Mouse (Mus musculus) stomach, embryonic 14.5 days (tissue): Measurements from ENCODE around the gene Tmem254c. TPM values are rescaled to one million over a fixed set of nuclear protein-coding genes. Genes with fewer than 3 reads are reported as not detected.
"Not testable (repeated sequence)": the region's sequence is repeated elsewhere in the genome, so short reads cannot be mapped to it uniquely, and the experiment has no call there.

Experiments used
- ATAC-seq: fragments of 200-750 bp; cut with Nextera tagmentation; 2 replicates; pipeline ENCODE4 v1.8.0; 2017; ENCODE audit warnings: low read depth, moderate TSS enrichment; ENCODE audit not compliant: insufficient number of reproducible peaks, insufficient read depth, low FRiP score
- H3K27ac ChIP-seq: fragments of 300-500 bp; sonication (generic); 2 replicates; pipeline ENCODE4 v1.5.1; 2014; ENCODE audit warnings: mild to moderate bottlenecking, low read length, moderate library complexity, mixed read lengths
- H3K27me3 ChIP-seq: fragments of 300-500 bp; sonication (generic); 2 replicates; pipeline ENCODE4 v1.6.1; 2014; ENCODE audit warnings: low read length, control low read depth, mixed read lengths; ENCODE audit not compliant: control insufficient read depth, insufficient read depth
- H3K36me3 ChIP-seq: fragments of 300-500 bp; sonication (generic); 2 replicates; pipeline ENCODE4 v1.6.1; 2014; ENCODE audit warnings: mild to moderate bottlenecking, control low read depth, low read length, moderate library complexity, mixed read lengths; ENCODE audit not compliant: control insufficient read depth, insufficient read depth
- H3K4me1 ChIP-seq: fragments of 300-500 bp; sonication (generic); 2 replicates; pipeline ENCODE4 v1.6.1; 2014; ENCODE audit warnings: low read length, control low read depth, mixed read lengths; ENCODE audit not compliant: control insufficient read depth, insufficient read depth
- H3K4me2 ChIP-seq: fragments of 300-500 bp; sonication (generic); replicated peaks from 2 replicates; pipeline ENCODE4 v1.6.1; 2014; ENCODE audit warnings: low read depth, low read length, control low read depth
- H3K4me3 ChIP-seq: fragments of 300-500 bp; sonication (generic); 2 replicates; pipeline ENCODE4 v1.5.1; 2014; ENCODE audit warnings: low read depth, low read length, control low read depth
- H3K9ac ChIP-seq: fragments of 300-500 bp; sonication (generic); replicated peaks from 2 replicates; pipeline ENCODE4 v1.6.1; 2014; ENCODE audit warnings: low read depth, mild to moderate bottlenecking, control low read depth, low read length, moderate library complexity, mixed read lengths
- H3K9me3 ChIP-seq: fragments of 300-500 bp; sonication (generic); 2 replicates; pipeline ENCODE4 v1.6.1; 2016; ENCODE audit warnings: low read depth, low read length, control low read depth; ENCODE audit not compliant: control insufficient read depth
- WGBS: fragments of 180-500 bp; shearing (Covaris S2); extraction: QIAGEN DNeasy Blood & Tissue Kit; methylation state at CpG from one replicate; pipeline ENCODE4 v1.1.7; 2014; 5-methylcytosine and 5-hydroxymethylcytosine counted together
- polyA plus RNA-seq: library from polyadenylated mRNA; unstranded; fragments of >200 nt; fragmentation: Nextera tagmentation; extraction: Ambion mirVana; gene quantifications from 2 replicates; pipeline ENCODE4 v1.2.1, GENCODE M21; 2014

The Tmem254c gene
- polyA plus RNA-seq, 1 experiment from 2014 or later, result 70.5 TPM

GRCm38 (mm10) chr14:26048767-26049166 is 18.4 kb downstream of the Tmem254c start:
- not testable (repeated sequence) for H3K4me3 ChIP-seq, H3K9ac ChIP-seq, ATAC-seq, H3K27me3 ChIP-seq, H3K9me3 ChIP-seq, H3K27ac ChIP-seq, H3K4me2 ChIP-seq, H3K36me3 ChIP-seq, H3K4me1 ChIP-seq
- no CpG with 5 or more reads among the region's 9 CpGs for WGBS

GRCm38 (mm10) chr14:26047026-26047425 is 20.1 kb downstream of the Tmem254c start:
- not testable (repeated sequence) for H3K4me2 ChIP-seq, ATAC-seq, H3K36me3 ChIP-seq, H3K9me3 ChIP-seq, H3K9ac ChIP-seq, H3K4me3 ChIP-seq, H3K27ac ChIP-seq, H3K4me1 ChIP-seq, H3K27me3 ChIP-seq
- WGBS, result no CpG with 5 or more reads among the region's 8 CpGs

- no CpG with 5 or more reads among the region's 5 CpGs for WGBS
- H3K9ac ChIP-seq, H3K4me3 ChIP-seq, H3K27me3 ChIP-seq, H3K9me3 ChIP-seq, H3K4me2 ChIP-seq, ATAC-seq, H3K27ac ChIP-seq, H3K4me1 ChIP-seq, H3K36me3 ChIP-seq: not testable (repeated sequence)
Measured at GRCm38 (mm10) chr14:26045007-26045406, 22.1 kb downstream of the Tmem254c start.

- H3K27ac ChIP-seq, H3K27me3 ChIP-seq, H3K4me2 ChIP-seq, H3K4me1 ChIP-seq, ATAC-seq, H3K36me3 ChIP-seq, H3K9ac ChIP-seq, H3K9me3 ChIP-seq, H3K4me3 ChIP-seq: not testable (repeated sequence)
- no CpG with 5 or more reads among the region's 26 CpGs for WGBS
Measured at GRCm38 (mm10) chr14:26042611-26043010, 24.5 kb downstream of the Tmem254c start, which contains the start of gene Gm9780. Gene Gm9780, minus strand, starts transcription at chr14:26042711.

- H3K36me3 ChIP-seq, H3K4me2 ChIP-seq, H3K27me3 ChIP-seq, ATAC-seq, H3K9me3 ChIP-seq, H3K9ac ChIP-seq, H3K4me1 ChIP-seq, H3K4me3 ChIP-seq, H3K27ac ChIP-seq: not testable (repeated sequence)
- no CpG with 5 or more reads among the region's 6 CpGs for WGBS
Measured at GRCm38 (mm10) chr14:26035439-26035838, 31.7 kb downstream of the Tmem254c start.

GRCm38 (mm10) chr14:26034364-26034763 is 32.8 kb downstream of the Tmem254c start:
- not testable (repeated sequence) for H3K4me3 ChIP-seq, H3K4me2 ChIP-seq, H3K36me3 ChIP-seq, H3K9ac ChIP-seq, H3K27ac ChIP-seq, H3K9me3 ChIP-seq, H3K4me1 ChIP-seq, H3K27me3 ChIP-seq
- WGBS, result no CpG with 5 or more reads among the region's 3 CpGs
- ATAC-seq, result peak; percentile 83; the same call in 1 of the 2 replicates

GRCm38 (mm10) chr14:26025653-26026052 is 41.5 kb downstream of the Tmem254c start:
- H3K9ac ChIP-seq, ATAC-seq, H3K9me3 ChIP-seq, H3K36me3 ChIP-seq, H3K4me1 ChIP-seq, H3K4me2 ChIP-seq, H3K27ac ChIP-seq, H3K4me3 ChIP-seq, H3K27me3 ChIP-seq: not testable (repeated sequence)
- no CpG with 5 or more reads among the region's 12 CpGs for WGBS

GRCm38 (mm10) chr14:26022831-26023230 is 44.3 kb downstream of the Tmem254c start:
- not testable (repeated sequence) for H3K9me3 ChIP-seq, H3K9ac ChIP-seq, H3K27me3 ChIP-seq, H3K4me2 ChIP-seq, H3K36me3 ChIP-seq, ATAC-seq, H3K4me3 ChIP-seq, H3K27ac ChIP-seq, H3K4me1 ChIP-seq
- no CpG with 5 or more reads among the region's 6 CpGs for WGBS

- H3K36me3 ChIP-seq, H3K4me2 ChIP-seq, H3K9me3 ChIP-seq, ATAC-seq, H3K4me1 ChIP-seq, H3K27me3 ChIP-seq, H3K9ac ChIP-seq, H3K27ac ChIP-seq, H3K4me3 ChIP-seq: not testable (repeated sequence)
- no CpG with 5 or more reads among the region's 9 CpGs for WGBS
Measured at GRCm38 (mm10) chr14:26021555-26021954, 45.6 kb downstream of the Tmem254c start.
